Mouse (Mus musculus): ENCODE data around the gene Zfp691.

GRCm38 (mm10) chr4:119190618-119191017, 16.6 kb upstream of the Zfp691 start:
- TF ChIP-seq TAL1 (IDR thresholded peaks at IDR 0.05; ENCODE audit: low read length) (peak; percentile 66), GATA1 (IDR thresholded peaks at IDR 0.05; ENCODE audit: low read length) (peak; percentile 76)
